Comparison of ENCODE assay signal across 15 mouse cellular contexts in the genomic region with DNA sequence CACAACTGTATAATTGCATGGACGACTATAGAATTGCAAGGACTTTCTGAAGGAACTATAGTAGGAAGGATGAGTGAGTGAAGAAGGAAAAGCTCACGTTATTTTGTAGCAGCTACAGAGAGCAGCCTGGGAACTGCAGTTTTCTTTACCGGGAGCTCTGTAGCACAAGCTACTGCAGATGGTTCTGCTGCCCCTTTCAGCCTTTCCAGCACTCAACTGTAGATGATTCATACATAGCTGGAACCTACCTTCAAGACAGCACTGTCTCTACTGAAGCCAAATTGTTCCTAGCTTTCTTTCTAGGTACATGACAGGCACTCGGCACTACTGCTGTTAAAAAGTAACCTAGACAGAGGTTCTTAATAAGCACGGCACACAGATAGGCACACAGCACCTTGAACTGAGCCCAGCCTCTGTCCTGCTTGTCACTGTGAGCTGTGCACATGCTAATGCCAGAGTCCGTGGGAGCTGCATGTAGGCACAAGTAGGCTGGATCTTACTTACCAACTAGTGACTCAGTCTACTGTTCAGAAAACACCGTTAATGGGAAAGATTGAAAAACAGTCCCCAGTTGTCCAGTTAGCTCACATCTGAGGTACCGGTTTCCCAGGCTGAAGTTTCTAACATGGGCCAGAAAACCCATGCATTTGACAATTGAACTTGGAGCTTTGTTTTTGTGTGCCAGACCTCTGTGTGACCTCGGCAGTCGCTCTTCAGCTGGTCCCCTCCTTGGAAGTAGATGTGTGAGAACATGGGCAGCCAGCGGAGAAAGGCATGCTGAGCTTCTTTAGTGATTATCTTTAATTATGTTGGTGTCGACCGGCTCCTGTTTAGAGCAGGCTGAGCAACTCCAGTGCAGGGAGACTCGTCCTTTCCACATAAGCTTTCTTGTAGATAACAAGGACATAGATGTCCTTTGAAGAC. TPM values are rescaled to one million over a fixed set of nuclear protein-coding genes. Genes with fewer than 3 reads are reported as not detected.
DNase-seq lines count a peak whose midpoint lies in the region; ATAC-seq lines count a peak whose summit lies in the region.
"Had no signal": no experiment of that assay in that cellular context is flagged by ENCODE, and none has a peak within 500 bp of the region (broad histone marks: within the 10 kb centered on the region; RNA-seq: fewer than 3 reads in every experiment).

No protein-coding gene starts in this region.

- no peak for DNase-seq in heart, adult 8-10 months (ENCODE audit: low spot score)
- peak; percentile 11 to 50 for DNase-seq in left cerebral cortex, postnatal 25 days (ENCODE audit: low spot score in 2 of 2)
- DNase-seq in left cerebral cortex, adult 8-10 months (ENCODE audit: low spot score in 2 of 2): no peak
- peak; percentile 74 for DNase-seq in Muller cell, postnatal 12 days (ENCODE audit: inconsistent ontology term)
- DNase-seq in natural killer cell, adult 2 months (ENCODE audit: low spot score in 2 of 2): no peak
- DNase-seq: adrenal gland, postnatal 36 days; cerebellum, postnatal 36 days; gastrocnemius, postnatal 10 days; lung, adult 18-20 months; thymus, adult 2 months had no signal

- H3K9ac ChIP-seq in heart, embryonic 12.5 days: no peak overlapping the region
- H3K9ac ChIP-seq in intestine, embryonic 16.5 days (ENCODE audit: low read depth, low read length): no peak overlapping the region
- H3K9ac ChIP-seq: neural tube, embryonic 13.5 days had no signal

- WGBS in heart, embryonic 12.5 days: 33% methylated on average over 14 of the region's 14 CpGs
- 45% methylated on average over 14 of the region's 14 CpGs for WGBS in intestine, embryonic 16.5 days

- no peaks in the 10 kb centered on the region for H3K36me3 ChIP-seq in heart, embryonic 12.5 days
- H3K36me3 ChIP-seq in intestine, embryonic 16.5 days (ENCODE audit: control insufficient read depth, insufficient read depth, low read length): no peaks in the 10 kb centered on the region
- H3K36me3 ChIP-seq: forebrain, embryonic 10.5 days; hindbrain, embryonic 10.5 days; neural tube, embryonic 13.5 days had no signal

- H3K4me3 ChIP-seq in heart, embryonic 12.5 days: no peak overlapping the region
- H3K4me3 ChIP-seq in intestine, embryonic 16.5 days (ENCODE audit: low read length): no peak overlapping the region
- H3K4me3 ChIP-seq: forebrain, embryonic 10.5 days; hindbrain, embryonic 10.5 days; neural tube, embryonic 13.5 days had no signal

- H3K27ac ChIP-seq in heart, embryonic 12.5 days (ENCODE audit: poor library complexity, severe bottlenecking): peak overlapping the region; percentile 16; the same call in 1 of the 2 replicates
- H3K27ac ChIP-seq in intestine, embryonic 16.5 days (ENCODE audit: low read length): no peak overlapping the region
- H3K27ac ChIP-seq: forebrain, embryonic 10.5 days; hindbrain, embryonic 10.5 days; neural tube, embryonic 13.5 days had no signal

- no peaks in the 10 kb centered on the region for H3K9me3 ChIP-seq in heart, embryonic 12.5 days (replicated peaks)
- H3K9me3 ChIP-seq in intestine, embryonic 16.5 days (ENCODE audit: control insufficient read depth, low read length): no peaks in the 10 kb centered on the region
- H3K9me3 ChIP-seq: forebrain, embryonic 10.5 days; hindbrain, embryonic 10.5 days; neural tube, embryonic 13.5 days had no signal

- peak overlapping the region; percentile 33 for H3K4me2 ChIP-seq in heart, embryonic 12.5 days
- peak overlapping the region; percentile 6; the same call in 1 of the 2 replicates for H3K4me2 ChIP-seq in intestine, embryonic 16.5 days (ENCODE audit: low read depth, low read length)
- H3K4me2 ChIP-seq: neural tube, embryonic 13.5 days had no signal

- peaks cover 65% of the 10 kb centered on the region for H3K4me1 ChIP-seq in heart, embryonic 12.5 days (replicated peaks)
- peaks cover 14% of the 10 kb centered on the region for H3K4me1 ChIP-seq in intestine, embryonic 16.5 days (ENCODE audit: control insufficient read depth, insufficient read depth, low read length)

- intact Hi-C loops in left cerebral cortex, postnatal 25 days (cut with DNase I): no loop called here

- ATAC-seq in heart, embryonic 12.5 days (ENCODE audit: insufficient number of reproducible peaks, low FRiP score): no peak
- ATAC-seq in intestine, embryonic 16.5 days: peak; percentile 86

- no peaks in the 10 kb centered on the region for H3K27me3 ChIP-seq in heart, embryonic 12.5 days (replicated peaks)
- H3K27me3 ChIP-seq in intestine, embryonic 16.5 days (replicated peaks; ENCODE audit: control insufficient read depth, insufficient read depth, low read length): no peaks in the 10 kb centered on the region
- H3K27me3 ChIP-seq: neural tube, embryonic 13.5 days had no signal

RNA-seq across cellular contexts. Expression of a gene that starts 38.4 kb away (rescaled TPM):
- polyA plus RNA-seq in heart, embryonic 12.5 days (2016; fragmentation: Nextera tagmentation; extraction: Ambion mirVana): 61.4 and 64.3 TPM in 2 replicates
- total RNA-seq in heart, adult 8-10 months (2022): 10 to 100 TPM; 34.0 to 46.3 (median 40.7) TPM
- 100 to 1,000 TPM; 132 to 159 TPM for total RNA-seq in left cerebral cortex, postnatal 25 days (2021)
- 100 to 1,000 TPM; 104 to 132 (median 122) TPM for total RNA-seq in left cerebral cortex, adult 8-10 months (2022)
- 34.6 and 34.7 TPM in 2 replicates for polyA plus RNA-seq in intestine, embryonic 16.5 days (2015; fragmentation: Nextera tagmentation; extraction: Ambion mirVana)

Comparison
In these comparisons a context has a peak if more than half of its experiments do, and no peak if none do; other contexts are left out.
1. DNase-seq: peak in left cerebral cortex, postnatal 25 days (2 of 2) and Muller cell, postnatal 12 days (single experiment); none in heart, adult 8-10 months (single experiment), left cerebral cortex, adult 8-10 months (0 of 2) and natural killer cell, adult 2 months (0 of 2).